Mouse (Mus musculus) lung, postnatal 4 days (tissue): ENCODE data around the gene Tpbgl.
A peak's percentile ranks its signal among the peaks of the same experiment; 100 is the strongest.

Source experiments
- DNase-seq, 2 experiments: peaks; one replicate each; pipeline ENCODE4 v3.0.0; 2021

The Tpbgl gene

DNA sequence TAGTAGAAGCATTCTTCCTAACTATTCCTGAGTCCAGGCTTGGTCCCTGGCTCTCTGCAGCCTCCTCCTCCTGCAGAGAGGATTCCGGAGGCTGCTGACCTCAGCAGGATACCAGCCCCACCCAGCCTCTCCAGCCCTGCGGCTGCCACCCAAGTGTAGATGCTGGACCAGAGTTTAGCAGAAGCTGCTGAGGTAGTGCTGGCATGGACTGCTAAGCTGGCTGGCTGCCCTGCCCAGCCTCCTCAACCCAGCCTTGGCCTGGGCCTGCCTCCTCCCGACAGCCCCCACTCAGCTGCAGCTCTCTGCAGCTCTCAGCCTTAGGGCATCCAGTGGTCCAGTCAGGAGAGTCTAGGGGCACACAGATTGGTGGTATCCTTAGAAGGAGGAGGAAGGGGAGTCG lies 14.3 kb upstream of the Tpbgl start:
- DNase-seq = peak in 1 of 2 experiments; percentile 33

DNA sequence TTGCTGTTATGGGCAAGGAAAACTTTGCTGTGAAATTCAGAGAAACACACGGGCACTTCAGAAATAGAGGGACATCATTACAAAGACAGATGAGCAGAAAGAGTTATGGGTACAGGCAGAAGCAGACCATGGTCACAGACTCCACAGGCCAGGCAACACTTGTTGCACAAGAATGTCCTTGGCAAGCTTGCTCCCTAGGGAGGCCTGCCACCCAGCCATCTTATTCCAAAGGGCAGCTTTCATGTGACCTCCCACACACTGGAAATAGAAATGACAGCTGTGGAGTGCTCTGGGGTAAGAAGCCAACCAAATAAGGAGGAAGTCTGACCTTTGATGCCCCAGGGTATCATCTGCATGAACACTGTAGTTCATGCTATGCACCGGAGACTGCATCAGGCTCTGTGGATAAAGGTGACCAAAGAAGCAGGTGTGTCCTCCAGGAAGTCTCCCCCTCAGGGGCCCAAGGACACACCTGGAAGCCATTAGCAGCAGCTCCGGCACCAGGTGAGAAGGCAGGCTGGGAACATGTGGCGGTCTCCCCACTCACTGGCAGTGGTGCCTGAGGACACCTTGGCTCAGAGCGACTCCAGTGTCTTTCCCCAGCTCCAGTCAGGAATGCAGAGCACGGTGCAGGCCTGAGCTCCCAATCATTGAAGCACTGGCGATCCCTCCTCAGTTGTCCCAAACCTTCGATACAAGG lies 7.2 kb upstream of the Tpbgl start:
- DNase-seq = no peak

DNA sequence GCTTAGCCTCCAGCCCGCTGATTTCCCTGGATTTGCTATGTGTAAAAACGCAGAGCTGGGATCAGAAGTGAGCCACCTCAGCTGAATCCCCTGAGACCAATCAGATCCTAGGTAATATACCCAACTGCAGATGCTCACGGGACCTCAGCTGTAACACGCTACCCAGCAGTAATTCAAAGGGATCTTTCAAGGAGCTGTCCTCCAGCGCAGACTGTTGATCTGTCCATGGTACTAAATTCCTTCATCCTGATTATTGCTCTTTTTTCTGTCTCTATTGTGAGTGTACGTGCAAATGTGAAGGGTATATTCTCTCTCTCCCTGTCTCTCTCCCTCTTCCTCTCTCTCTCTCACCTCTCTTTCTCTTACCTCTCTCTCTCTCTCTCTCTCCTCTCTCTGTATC lies 5.4 kb upstream of the Tpbgl start:
- no peak for DNase-seq

DNA sequence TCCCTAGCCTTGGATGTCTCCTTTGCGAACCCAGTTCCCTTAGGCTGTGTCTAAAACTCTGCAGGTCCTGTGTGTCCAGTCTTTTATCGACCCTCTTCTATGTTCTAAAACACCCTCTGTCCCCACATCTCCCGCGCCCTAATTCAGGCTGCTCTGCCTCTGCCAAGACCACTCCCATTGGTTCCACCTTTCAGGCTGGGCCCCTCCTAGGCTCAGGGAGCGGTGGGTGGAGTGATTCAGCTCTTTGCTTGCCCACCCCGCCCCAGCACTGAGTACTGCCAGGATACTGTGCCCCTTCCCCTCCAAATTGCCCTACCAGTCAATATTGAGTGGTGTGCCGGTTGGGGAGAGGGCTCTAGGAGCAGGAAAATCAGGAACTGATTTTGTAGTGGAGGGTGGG lies 463 bp upstream of the Tpbgl start:
- peak in 1 of 2 experiments; percentile 17 for DNase-seq

DNA sequence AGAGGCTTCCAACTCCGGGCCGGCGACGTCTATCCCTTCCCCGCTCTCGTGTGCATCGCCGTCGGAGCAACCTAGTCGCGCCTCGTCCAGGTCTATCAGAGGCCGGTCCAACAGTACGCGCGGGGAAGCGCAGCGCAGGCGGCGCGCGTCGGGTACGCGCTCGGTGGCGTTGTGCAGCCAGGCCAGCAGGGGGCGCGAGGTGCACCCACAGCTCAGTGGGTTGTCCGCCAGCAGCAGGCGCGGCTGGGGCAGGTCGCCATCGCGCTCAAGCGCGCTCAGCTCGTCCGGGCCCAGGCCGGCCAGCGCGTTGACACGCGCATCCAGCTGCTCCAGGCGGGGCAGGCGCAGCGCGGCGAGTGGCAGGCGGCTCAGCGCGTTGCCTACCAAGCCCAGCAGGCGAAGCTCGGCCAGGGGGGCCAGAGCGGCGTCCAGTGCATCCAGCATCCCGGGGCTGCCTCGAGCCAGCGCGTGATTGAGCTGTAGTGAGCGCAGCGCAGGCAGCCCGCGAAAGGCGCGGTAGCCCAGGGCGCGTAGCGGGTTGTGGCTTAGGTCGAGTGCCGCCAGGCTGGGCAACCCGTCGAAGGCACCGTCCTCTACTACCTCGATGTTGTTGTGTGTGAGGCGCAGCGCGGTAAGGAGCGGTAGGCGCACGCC lies 1.1 kb downstream of the Tpbgl start:
- peak; percentile 90 to 92 for DNase-seq

DNA sequence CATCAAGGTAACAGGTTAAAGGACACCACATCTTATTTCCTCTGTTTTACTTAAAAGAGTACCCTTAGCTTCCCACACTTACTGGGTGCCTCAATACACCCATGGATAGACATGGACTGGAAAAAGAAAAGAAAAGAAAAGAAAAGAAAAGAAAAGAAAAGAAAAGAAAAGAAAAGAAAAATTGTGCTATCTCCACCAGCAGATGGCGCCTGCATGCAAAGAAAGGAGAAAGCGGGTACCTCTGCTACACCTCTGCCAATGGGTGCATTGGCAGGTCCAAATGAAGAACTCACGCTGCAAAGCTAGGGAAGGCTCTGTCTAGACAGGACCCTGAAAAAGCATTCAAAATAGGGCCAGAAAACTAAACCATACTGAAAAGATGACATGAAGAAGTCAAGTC lies 8.0 kb downstream of the Tpbgl start:
- DNase-seq = peak in 1 of 2 experiments; percentile 40

DNA sequence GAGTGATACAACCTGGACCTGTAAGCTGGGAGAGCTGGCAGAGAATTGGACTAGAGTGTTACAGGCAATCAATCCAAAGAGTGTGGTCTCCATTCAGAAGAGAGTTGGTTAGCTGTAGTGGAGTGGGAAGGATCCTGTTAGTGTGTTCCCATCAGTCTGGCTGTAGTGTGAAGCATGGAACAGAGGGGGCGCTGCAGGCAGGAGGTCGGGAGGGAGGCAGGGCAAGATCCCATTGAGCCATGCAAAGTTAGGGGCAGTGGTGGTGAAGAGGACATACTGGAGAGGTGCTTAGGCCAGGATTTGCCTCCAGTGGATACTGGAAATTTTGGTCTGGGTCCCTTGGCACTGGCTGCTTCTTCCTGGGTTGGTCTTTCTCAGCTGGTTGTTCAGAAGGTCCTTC lies 8.6 kb downstream of the Tpbgl start:
- DNase-seq = no peak

DNA sequence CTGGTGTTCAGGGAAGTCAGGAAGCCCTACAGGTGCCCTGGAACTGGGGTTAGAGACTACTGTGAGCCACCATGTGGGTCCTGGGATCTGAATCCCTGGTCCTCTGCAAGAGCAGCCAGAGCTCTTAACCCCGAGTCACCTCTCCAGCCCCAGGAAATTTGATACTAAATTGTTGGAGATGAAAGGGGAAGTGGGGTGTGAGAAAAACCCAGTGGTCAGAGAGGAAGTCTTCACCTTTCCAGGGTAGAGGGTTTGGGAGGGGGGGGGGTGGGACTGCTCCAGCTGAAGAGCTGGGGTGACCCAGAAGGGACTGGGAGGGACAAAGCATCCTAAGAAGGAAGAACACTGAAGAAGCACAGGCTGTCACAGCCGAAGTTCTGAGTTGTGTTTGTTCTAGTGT lies 19.3 kb downstream of the Tpbgl start:
- no peak for DNase-seq

DNA sequence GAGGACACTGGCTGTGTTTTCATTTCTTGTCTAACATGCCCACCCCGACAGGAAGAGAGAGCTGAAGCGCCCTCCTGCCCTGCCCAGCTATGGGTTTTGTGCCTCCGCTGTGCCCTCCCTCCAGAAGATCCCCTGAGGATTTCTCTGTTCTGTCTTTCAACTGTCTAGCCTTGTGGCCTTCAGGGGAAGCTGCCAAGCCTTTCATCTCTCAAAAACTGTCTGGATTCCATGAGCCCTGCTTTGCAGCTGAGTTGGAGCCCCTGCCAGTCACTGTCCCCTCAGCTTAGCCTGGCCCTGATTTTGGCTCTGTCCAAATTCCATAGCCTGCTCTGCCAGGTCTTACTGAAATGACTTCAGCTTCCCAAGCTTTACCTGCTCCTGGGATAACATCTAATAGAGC lies 20.1 kb downstream of the Tpbgl start:
- DNase-seq = no peak

DNA sequence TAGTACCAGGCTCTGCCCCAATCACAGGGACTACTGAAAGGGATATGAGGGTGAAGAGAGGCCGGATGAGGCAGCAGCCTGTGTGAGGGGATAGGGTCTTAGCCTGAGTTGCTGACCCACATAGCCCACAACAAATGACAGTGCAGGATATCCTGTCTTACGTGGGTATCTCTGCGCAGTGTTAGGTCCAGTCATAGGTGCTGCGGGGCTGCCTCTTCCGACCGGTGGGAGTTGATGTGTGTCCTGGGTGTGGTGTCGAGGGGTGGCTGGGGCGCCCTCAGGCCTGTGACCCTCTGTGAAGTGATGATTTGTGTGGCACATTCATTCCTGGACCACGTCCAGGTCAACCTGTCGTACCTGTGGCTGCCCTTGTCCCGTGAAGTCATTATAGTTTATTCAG lies 20.6 kb downstream of the Tpbgl start:
- DNase-seq = no peak

DNA sequence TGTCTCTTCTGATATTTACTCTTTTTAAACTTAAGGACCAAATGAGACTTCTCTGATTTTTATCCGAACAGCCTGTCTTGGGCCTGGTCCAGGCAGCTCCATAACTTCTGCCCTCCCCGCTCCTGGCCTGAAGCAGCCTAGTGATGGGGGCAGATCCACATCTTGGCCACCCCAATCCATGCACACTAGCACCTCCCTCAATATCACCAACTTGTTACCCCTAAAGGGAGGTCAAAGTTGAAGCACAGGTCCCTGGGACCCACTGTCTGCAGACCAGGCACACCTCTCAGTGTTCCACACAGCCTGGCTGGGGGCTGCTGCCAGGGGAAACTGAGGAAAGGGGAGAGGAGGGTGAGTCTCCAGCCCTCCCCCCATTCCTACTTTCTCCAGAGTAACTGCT lies 21.8 kb downstream of the Tpbgl start:
- DNase-seq = no peak

DNA sequence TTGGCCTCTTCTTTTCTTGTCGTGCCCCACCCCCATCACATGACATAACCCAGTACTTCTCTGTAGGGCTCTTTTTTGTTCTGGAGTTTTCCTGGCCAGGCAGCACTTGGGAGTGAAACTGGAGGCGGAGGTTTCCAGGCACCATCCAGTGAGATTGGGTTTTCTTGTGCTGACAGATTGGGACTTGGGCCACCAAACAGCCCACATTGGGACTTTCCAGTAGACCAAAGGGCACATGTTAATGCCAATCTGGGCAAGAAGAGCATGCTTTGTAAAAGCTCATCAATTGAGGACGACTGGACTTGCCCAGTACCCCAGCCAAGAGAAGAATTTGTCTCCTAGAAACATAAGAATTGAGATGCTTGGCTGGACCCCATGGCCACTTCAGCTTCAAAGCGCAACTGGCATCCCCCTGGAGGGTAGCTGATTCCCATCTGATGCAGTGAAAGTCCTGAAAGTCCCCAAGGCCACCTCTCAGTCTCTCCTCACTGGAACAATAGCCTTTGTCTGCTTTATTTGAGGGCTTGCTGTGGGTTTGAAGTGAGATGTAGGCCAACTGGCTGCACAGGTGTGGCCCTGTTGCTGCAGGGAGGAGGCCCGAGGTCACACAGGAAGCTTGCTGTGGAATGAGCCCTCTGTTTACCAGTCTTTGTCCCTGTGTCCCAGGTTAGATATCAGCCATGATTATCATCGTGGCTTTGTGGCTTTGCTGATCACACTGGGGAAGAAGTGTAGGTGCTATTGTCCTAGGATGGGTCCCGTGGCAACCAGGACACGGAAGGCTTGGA lies 22.8 kb downstream of the Tpbgl start:
- no peak for DNase-seq

DNA sequence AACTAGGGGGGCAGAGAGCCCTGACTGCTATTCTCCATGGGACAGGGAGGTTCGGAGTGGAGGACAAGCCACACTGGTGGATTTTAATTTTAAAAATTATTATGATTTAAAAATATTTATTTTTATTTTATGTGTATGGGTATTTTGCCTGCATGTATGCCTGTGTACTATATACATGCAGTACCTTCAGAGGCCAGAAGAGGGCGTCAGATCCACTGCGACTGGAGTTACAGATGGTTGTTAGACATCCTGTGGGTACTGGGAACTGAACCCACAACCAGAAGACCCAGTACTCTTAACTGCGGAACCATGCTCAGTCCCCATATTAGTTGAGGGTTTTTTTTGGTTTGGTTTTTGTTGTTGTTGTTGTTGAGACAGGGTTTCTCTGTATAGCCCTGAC lies 28.2 kb downstream of the Tpbgl start:
- DNase-seq = no peak

DNA sequence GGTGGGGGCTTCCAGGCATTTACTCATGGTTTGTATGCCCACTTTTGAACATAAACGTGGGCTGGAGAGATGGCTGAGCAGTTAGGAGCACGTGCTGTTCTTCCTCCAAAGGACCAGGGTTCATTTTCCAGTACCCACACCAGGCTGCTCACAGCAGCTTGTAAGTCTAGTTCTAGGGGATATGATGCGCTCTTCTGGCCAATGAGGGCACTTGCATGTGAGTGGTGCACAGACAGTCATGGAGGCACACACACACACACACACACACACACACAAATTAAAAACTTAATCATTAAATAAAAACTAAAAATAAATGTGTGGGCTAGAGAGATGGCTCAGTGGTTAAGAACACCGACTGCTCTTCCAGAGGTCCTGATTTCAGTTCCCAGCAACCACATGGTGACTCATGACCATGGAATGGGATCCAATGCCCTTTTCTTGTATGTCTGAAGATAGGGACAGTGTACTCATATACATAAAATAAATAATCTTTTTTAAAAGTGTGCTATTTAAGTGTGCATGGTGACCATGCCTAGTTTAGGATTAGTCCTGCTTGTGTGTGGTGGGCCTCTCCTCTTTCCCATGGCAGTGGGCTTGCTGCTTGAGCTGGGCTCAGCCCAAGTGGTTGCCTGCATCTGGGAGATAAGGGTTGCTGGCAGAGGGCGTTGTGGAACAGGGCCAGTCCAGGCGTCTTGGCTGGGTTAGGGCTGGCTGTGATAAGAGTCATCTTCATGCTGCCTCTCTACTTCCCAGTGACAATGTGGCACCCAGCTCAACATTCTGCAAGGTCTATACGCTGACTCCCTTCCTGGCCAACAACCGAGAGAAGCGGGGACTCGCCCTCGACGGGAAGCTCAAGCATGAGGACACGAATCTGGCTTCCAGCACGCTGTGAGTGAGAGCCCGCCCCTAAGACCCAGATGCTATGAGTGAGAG lies 32.8 kb downstream of the Tpbgl start:
- DNase-seq = no peak

DNA sequence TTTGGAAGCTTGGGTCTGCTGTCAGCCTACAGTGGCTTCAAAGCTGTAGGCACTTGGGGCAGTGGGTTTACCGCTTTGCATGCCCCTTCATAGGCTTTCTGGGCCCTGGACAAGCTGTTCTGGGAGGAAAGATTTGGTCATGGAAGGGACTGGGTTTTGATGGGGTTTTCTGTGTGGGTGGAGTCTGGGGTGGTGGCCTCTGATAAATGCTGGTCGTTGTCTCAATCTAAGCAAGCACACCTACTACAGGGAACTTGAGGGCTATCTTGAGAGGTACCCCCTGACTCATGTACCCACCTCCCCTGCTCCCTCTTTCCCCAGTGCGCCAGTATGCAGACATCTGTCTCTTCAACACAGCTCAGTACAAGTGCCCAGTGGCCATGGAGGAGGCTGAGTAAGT lies 34.2 kb downstream of the Tpbgl start:
- DNase-seq = no peak

DNA sequence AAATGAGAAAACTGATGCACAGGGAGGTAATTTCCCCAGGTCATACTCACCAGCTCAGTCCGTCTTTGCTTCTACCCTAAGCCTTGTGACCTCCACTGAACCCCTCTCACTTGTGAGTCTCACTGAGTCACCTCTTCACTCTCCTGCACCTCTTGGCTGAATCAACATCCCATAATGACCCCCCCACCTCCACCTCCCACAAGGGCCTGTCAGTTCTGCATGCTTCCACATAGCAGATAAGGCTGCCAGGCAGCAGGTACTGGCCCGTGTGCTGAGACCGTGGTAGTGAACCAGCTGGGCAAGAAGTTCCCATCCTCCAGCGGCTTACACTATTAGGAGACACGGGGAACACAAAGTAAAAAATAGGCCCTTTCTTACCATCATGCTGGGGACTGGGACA lies 36.3 kb downstream of the Tpbgl start:
- no peak for DNase-seq

DNA sequence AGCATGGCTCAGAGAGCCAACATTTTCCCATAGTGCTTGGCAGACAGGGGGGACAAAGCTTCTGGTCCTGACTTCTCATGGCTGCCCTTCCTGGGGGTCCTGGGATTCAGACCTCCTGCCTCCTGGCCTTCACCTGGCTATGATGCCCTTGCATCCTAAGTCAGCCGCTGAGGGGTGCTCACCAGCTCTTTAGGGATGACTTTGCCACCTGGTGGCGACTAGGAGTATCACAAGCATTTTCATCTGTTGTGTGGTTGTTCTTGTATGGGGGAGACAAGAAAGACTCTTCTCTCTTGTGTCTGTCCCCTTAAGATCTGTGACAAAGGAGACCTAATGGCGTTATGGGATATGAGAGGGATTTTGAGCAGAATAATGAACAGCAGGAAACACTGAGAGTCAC lies 36.8 kb downstream of the Tpbgl start:
- DNase-seq = peak; percentile 36 to 78

DNA sequence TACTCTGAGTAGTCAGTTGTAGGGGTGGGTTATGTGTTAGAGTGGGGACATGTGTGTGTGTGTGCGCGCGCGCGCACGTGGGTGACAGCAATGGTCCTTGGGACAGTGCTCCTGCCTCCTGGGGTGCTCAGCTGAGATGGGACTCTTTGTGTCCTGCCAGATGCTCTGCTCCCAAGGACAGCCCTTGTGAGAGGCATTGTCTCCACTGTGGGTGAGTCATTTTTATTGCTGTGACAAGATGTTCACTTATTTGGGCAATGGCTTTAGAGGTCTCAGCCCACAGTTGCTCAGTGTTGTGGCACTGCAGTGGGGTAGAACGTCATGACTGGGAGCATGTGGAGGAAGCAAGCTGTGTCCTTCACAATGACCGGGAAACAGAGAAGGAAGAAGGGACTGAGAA lies 40.9 kb downstream of the Tpbgl start:
- no peak for DNase-seq

DNA sequence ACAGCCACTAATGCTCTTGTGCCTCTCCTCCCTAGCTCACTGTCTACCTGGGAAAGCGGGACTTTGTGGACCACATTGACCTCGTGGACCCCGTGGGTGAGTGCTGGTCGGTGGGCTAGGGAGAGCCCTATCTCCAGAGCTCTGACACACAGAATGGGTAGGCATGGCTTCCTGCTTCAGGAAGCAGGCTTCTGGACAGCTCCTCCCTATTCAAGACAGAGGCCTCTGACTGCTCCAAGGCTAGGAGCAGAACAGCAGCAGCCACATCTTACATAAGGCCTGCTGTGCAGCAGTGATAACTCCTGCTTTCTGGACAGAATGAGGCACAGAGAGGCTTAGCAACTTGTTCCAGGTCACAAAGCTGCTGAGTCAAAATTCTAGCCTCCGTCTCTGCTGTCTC lies 43.3 kb downstream of the Tpbgl start:
- no peak for DNase-seq

DNA sequence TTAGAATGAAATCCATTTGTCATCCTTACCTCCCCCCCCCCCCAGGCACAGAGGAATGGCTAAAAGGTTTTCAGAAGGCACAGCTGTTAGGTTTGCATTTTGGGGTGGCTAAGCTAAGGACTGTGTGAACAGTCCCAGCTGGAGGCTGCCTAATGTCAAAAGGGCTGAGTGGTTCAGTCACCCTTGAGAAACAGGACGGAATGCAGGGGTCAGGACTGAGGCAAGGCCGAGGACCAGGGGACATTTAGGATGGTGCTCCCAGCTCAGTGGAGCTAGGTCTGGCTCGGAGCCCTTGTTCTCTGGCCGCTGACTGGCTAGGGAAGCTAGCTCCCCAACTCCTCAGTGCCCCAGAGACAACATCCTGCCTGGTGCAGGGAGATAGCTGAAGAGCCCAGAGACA lies 44.0 kb downstream of the Tpbgl start:
- DNase-seq = peak; percentile 51 to 84

DNA sequence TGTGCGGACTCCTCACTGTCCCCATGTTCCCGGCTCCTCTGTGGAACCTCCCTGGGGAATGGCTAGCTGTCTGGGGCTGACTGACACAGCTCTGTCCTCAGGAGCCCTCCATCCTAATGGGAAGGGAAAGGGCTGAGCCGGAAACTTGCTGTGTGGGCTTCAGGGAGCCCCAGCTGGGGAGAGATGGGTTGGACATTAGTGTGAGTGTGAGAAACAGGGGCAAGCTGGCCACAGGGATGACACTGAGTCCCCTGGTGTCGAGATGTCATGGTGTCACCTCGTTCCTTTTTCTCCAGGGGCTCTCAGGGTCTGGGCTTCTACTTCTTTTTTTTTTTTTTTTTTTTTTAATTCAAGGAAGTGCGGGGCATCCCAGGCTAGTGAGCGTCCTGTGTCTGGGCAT lies 44.6 kb downstream of the Tpbgl start:
- peak; percentile 59 to 82 for DNase-seq

DNA sequence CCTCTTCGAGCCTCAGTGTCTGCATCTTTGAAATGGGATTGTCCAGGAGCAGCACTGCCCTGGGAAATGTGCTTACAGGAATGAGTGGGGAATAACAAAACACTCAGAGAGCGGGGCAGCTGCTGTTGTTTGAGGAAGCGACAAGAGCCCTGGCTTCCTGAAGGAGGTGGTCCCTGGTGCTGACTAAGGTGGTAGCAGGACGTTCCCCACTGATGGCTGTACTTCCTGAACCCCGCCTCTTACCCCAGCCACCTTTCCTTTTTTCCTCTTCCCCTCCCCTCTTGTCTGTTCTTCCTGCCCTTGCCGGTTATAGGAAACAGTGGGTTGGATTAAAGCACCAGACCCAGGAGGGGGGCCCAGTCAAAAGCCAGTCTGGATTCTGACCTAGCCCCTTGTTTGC lies 46.7 kb downstream of the Tpbgl start:
- DNase-seq = no peak
